Mouse (Mus musculus) adrenal gland, adult 8-10 months (tissue): ENCODE data around the gene Ppp2r5a. TPM values are rescaled to one million over a fixed set of nuclear protein-coding genes. Genes with fewer than 3 reads are reported as not detected.
"Not testable (repeated sequence)": the region's sequence is repeated elsewhere in the genome, so short reads cannot be mapped to it uniquely, and the experiment has no call there.

Experiments
- DNase-seq: peaks from one replicate; pipeline ENCODE4 v3.0.0; 2022
- total RNA-seq, 4 experiments: library from RNA; stranded (reverse); gene quantifications; 2 replicates each; pipeline ENCODE4 v1.2.4; 2022

The Ppp2r5a gene
- total RNA-seq = 100 to 1,000 TPM in 3 of 4 experiments, 10 to 100 TPM in 1; 91.2 to 155 (median 133) TPM

- no peak for DNase-seq
These were observed at the start of gene Ppp2r5a for GRCm38 (mm10) chr1:191403074-191403473. TSS of gene Ppp2r5a (minus strand) at chr1:191403272.

- DNase-seq = no peak
These were observed 47.5 kb upstream of the Ppp2r5a start for GRCm38 (mm10) chr1:191450614-191451013.

GRCm38 (mm10) chr1:191449537-191449936 lies 46.5 kb upstream of the Ppp2r5a start:
- DNase-seq = peak; percentile 34

- no peak for DNase-seq
These were observed 44.4 kb upstream of the Ppp2r5a start for GRCm38 (mm10) chr1:191447391-191448016.

- no peak for DNase-seq
These were observed 43.2 kb upstream of the Ppp2r5a start for GRCm38 (mm10) chr1:191446307-191446706.

- no peak for DNase-seq
These were observed 42.8 kb upstream of the Ppp2r5a start for GRCm38 (mm10) chr1:191445831-191446258.

- DNase-seq = no peak
These were observed 42.3 kb upstream of the Ppp2r5a start for GRCm38 (mm10) chr1:191445401-191445800.

GRCm38 (mm10) chr1:191444467-191444866 lies 41.4 kb upstream of the Ppp2r5a start:
- no peak for DNase-seq

GRCm38 (mm10) chr1:191439011-191439410 lies 35.9 kb upstream of the Ppp2r5a start:
- DNase-seq = no peak

GRCm38 (mm10) chr1:191438546-191438945 lies 35.5 kb upstream of the Ppp2r5a start:
- no peak for DNase-seq

- no peak for DNase-seq
These were observed 33.6 kb upstream of the Ppp2r5a start for GRCm38 (mm10) chr1:191436647-191437046.

- DNase-seq = no peak
These were observed 32.3 kb upstream of the Ppp2r5a start for GRCm38 (mm10) chr1:191435359-191435758.

- no peak for DNase-seq
These were observed 29.5 kb upstream of the Ppp2r5a start for GRCm38 (mm10) chr1:191432531-191432930.

GRCm38 (mm10) chr1:191432023-191432422 lies 29.0 kb upstream of the Ppp2r5a start:
- no peak for DNase-seq

GRCm38 (mm10) chr1:191430121-191430520 lies 27.0 kb upstream of the Ppp2r5a start:
- DNase-seq = no peak

- no peak for DNase-seq
These were observed 22.8 kb upstream of the Ppp2r5a start for GRCm38 (mm10) chr1:191425884-191426283.

GRCm38 (mm10) chr1:191423201-191423600 lies 20.1 kb upstream of the Ppp2r5a start:
- DNase-seq = no peak

GRCm38 (mm10) chr1:191422714-191423113 lies 19.6 kb upstream of the Ppp2r5a start:
- not testable (repeated sequence) for DNase-seq

GRCm38 (mm10) chr1:191422164-191422563 lies 19.1 kb upstream of the Ppp2r5a start:
- no peak for DNase-seq

- no peak for DNase-seq
These were observed 18.4 kb upstream of the Ppp2r5a start for GRCm38 (mm10) chr1:191421426-191421999.

- peak; percentile 74 for DNase-seq
These were observed 17.9 kb upstream of the Ppp2r5a start for GRCm38 (mm10) chr1:191420930-191421404.

GRCm38 (mm10) chr1:191419991-191420751 lies 17.1 kb upstream of the Ppp2r5a start:
- peak; percentile 80 for DNase-seq

- no peak for DNase-seq
These were observed 16.3 kb upstream of the Ppp2r5a start for GRCm38 (mm10) chr1:191419421-191419820.
